Mouse (Mus musculus): ENCODE measurements around the gene Gfod1. TPM values are rescaled to one million over a fixed set of nuclear protein-coding genes. Genes with fewer than 3 reads are reported as not detected.

Gfod1 gene
- polyA plus RNA-seq, 1 experiment from 2014 or later: 1.5 TPM

DNA sequence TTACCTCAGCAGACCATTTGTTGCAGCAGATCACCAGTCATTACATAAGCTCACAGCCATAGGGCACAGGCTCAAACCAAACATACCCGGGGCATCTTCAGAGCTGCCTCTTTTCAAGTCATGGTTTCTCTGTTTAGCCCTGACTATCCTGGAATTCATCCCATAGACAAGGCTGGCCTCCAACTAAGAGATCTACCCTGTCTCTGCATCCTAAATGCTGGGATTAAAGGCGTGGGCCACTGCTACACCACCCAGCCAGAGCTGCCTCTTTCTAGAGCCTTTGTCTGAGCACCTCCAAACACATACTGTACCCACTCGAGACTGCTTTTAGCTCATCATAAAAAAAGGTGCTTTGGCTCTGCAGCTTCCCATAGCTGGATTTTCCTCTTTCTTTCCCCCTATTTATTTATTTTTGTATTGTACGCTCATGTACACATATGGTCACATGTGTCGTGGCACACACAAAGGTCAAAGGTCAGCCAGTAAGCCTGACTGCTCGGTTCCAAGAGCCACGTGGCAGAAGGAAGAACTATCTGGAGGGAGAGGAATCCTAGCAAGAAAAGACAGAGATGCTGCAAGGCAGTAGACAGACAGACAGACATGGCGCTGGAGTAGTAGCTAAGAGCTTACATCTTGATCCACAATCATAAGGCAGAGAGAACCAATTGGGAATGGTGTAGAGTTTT is 51.7 kb downstream of the Gfod1 start:
- Histone ChIP-seq H3K9ac (no peak overlapping the region), H3K27ac (no peak overlapping the region), H3K4me3 (no peak overlapping the region), H3K36me3 (no peaks in the 10 kb centered on the region), H3K4me1 (peaks cover 11% of the 10 kb centered on the region; the same call in 1 of the 2 replicates), H3K9me3 (no peaks in the 10 kb centered on the region), H3K27me3 (replicated peaks) (no peaks in the 10 kb centered on the region), H3K4me2 (replicated peaks) (no peak overlapping the region)
- WGBS: 86% methylated on average over 8 of the region's 8 CpGs
- no peak for ATAC-seq (ENCODE audit: low FRiP score, low read depth)

DNA sequence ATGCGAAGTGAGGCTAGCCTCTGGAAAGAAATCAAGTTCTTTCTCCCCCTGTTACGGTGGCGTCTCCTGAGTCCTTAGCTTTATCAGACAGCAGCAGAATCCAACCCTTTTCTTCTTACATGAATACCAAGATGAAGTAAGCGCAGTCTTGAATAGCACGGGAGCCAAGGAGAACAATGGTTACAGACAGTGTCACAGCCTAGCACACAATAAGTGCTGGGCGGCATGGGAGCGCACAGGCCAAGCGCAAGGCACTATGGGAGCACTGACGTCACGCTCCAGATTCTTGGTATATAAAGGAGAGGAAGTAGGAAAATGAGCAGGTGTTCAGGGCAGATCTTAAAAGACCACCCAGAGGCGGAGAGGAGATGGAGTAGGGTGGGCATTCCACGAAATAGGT is 52.6 kb downstream of the Gfod1 start:
- peaks cover 11% of the 10 kb centered on the region; the same call in 1 of the 2 replicates for H3K4me1 ChIP-seq
- H3K27ac ChIP-seq: no peak overlapping the region
- H3K9ac ChIP-seq: no peak overlapping the region
- no peaks in the 10 kb centered on the region for H3K9me3 ChIP-seq
- H3K36me3 ChIP-seq: no peaks in the 10 kb centered on the region
- H3K27me3 ChIP-seq (replicated peaks): no peaks in the 10 kb centered on the region
- H3K4me3 ChIP-seq: no peak overlapping the region
- no peak overlapping the region for H3K4me2 ChIP-seq (replicated peaks)
- no peak for ATAC-seq (ENCODE audit: low FRiP score, low read depth)
- WGBS: 72% methylated on average over 12 of the region's 12 CpGs

DNA sequence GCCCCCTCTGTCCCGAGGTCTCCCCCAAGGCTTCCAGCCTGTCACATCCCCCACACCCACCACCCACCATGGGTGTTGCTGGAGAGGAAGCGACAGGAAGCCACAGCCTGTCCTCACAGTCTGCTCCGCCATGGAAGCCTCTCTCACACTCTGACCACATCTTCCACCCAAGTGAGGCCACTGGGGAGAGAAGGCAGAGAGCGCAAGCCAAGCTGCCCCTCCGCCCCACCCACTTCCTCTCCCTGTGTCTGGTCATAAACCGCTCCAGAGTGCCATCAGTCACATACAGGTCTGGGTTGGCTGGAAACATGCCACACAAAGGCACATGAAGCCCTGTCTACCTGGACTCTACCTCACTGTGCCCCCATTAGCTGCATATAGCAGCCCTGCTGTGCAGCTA is 53.3 kb downstream of the Gfod1 start:
- no peak overlapping the region for H3K27ac ChIP-seq

DNA sequence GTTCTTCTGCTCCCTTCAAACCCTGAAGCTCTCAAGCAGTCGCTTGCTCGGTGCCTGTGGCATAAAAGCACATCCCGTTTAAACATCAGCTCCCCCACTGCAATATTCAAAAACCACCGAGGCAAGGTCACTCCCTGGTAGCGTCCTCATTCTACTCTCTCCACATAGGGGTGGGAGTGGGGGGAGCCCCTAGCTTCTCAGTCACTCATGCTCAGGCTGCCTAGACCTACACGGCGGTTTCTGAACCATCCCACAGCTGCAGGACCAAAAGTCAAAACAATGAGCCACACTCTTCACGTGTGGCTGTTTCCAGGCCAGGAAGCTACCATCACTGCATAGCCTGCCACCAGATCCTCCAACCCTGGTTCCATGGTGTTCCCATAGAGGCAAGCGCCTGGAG is 53.9 kb downstream of the Gfod1 start:
- H3K4me2 ChIP-seq (replicated peaks): no peak overlapping the region
- no peak overlapping the region for H3K9ac ChIP-seq
- WGBS: 82% methylated on average over 9 of the region's 9 CpGs
- no peaks in the 10 kb centered on the region for H3K36me3 ChIP-seq
- peaks cover 11% of the 10 kb centered on the region; the same call in 1 of the 2 replicates for H3K4me1 ChIP-seq
- H3K27me3 ChIP-seq (replicated peaks): no peaks in the 10 kb centered on the region
- ATAC-seq (ENCODE audit: low FRiP score, low read depth): no peak
- H3K9me3 ChIP-seq: no peaks in the 10 kb centered on the region
- H3K4me3 ChIP-seq: no peak overlapping the region
- no peak overlapping the region for H3K27ac ChIP-seq

More for the DNA sequence above, 53.3 kb downstream of the Gfod1 start:
- H3K4me1 ChIP-seq: peaks cover 11% of the 10 kb centered on the region; the same call in 1 of the 2 replicates
- no peak overlapping the region for H3K9ac ChIP-seq
- no peaks in the 10 kb centered on the region for H3K27me3 ChIP-seq (replicated peaks)
- ATAC-seq (ENCODE audit: low FRiP score, low read depth): no peak
- no peak overlapping the region for H3K4me3 ChIP-seq
- WGBS: 79% methylated on average over 6 of the region's 6 CpGs
- H3K9me3 ChIP-seq: no peaks in the 10 kb centered on the region
- H3K4me2 ChIP-seq (replicated peaks): no peak overlapping the region
- H3K36me3 ChIP-seq: no peaks in the 10 kb centered on the region

DNA sequence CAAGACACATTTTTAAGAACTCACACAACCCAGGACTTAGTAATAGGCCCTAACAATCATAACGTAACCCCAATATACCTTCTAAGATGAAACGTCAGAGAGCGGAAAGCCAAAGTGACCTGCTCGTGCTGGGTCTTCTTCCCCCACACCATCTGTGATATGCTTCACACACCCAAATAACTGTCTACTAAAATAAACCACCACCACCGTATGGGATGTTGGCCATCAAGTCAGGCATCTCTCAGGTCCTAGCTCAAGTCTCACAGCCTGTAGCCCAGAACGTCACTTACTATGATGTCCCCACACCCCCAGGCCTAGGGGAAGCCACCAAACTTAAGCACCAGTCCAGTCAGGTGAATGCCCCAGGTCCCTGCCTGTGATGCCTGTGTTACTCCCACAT is 55.6 kb downstream of the Gfod1 start:
- no peak overlapping the region for H3K4me2 ChIP-seq (replicated peaks)
- H3K36me3 ChIP-seq: no peaks in the 10 kb centered on the region
- WGBS: 85% methylated on average over 6 of the region's 6 CpGs
- H3K27me3 ChIP-seq (replicated peaks): no peaks in the 10 kb centered on the region
- H3K4me1 ChIP-seq: peaks cover 11% of the 10 kb centered on the region; the same call in 1 of the 2 replicates
- no peak overlapping the region for H3K27ac ChIP-seq
- H3K4me3 ChIP-seq: no peak overlapping the region
- H3K9me3 ChIP-seq: no peaks in the 10 kb centered on the region
- no peak for ATAC-seq (ENCODE audit: low FRiP score, low read depth)
- no peak overlapping the region for H3K9ac ChIP-seq

- H3K4me1 ChIP-seq: peaks cover 11% of the 10 kb centered on the region; the same call in 1 of the 2 replicates
- no peaks in the 10 kb centered on the region for H3K9me3 ChIP-seq
- no peak for ATAC-seq (ENCODE audit: low FRiP score, low read depth)
- no peak overlapping the region for H3K9ac ChIP-seq
- WGBS: 88% methylated on average over 4 of the region's 4 CpGs
- no peak overlapping the region for H3K27ac ChIP-seq
- no peak overlapping the region for H3K4me2 ChIP-seq (replicated peaks)
- no peaks in the 10 kb centered on the region for H3K36me3 ChIP-seq
- no peak overlapping the region for H3K4me3 ChIP-seq
- H3K27me3 ChIP-seq (replicated peaks): no peaks in the 10 kb centered on the region
Measured at GRCm38 (mm10) chr13:43246876-43247275, 57.1 kb downstream of the Gfod1 start.

- no peak overlapping the region for H3K4me3 ChIP-seq
- no peaks in the 10 kb centered on the region for H3K9me3 ChIP-seq
- H3K27ac ChIP-seq: no peak overlapping the region
- no peaks in the 10 kb centered on the region for H3K36me3 ChIP-seq
- H3K4me2 ChIP-seq (replicated peaks): no peak overlapping the region
- H3K9ac ChIP-seq: no peak overlapping the region
- 69% methylated on average over 7 of the region's 7 CpGs for WGBS
- no peak for ATAC-seq (ENCODE audit: low FRiP score, low read depth)
- H3K27me3 ChIP-seq (replicated peaks): no peaks in the 10 kb centered on the region
- 0 out of 2 replicates have a peak, but pooled peaks cover 6% of the 10 kb centered on the region for H3K4me1 ChIP-seq
Measured at GRCm38 (mm10) chr13:43243793-43244192, 60.2 kb downstream of the Gfod1 start.

DNA sequence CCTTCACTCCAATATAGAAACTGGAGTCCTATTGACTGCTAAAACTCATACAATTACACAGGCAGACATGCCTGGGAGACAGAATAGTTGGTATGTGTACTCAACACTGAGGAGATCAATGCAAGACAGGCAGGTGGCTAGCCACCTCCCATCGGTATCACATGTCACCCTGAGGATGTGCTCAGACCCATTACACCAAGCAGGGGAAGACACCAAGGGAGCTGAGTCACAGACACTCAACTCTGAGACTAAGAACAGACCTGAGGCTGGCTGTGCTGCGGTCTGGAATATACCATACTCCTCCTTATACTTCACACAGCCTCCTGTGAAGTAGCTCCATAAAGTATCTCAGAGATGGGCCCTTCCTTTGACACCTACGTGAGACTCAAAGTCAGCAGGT is 60.7 kb downstream of the Gfod1 start:
- Histone ChIP-seq H3K9me3 (no peaks in the 10 kb centered on the region), H3K36me3 (no peaks in the 10 kb centered on the region), H3K4me1 (0 out of 2 replicates have a peak, but pooled peaks cover 6% of the 10 kb centered on the region), H3K4me2 (replicated peaks) (no peak overlapping the region), H3K9ac (no peak overlapping the region), H3K4me3 (no peak overlapping the region), H3K27me3 (replicated peaks) (no peaks in the 10 kb centered on the region), H3K27ac (no peak overlapping the region)
- ATAC-seq (ENCODE audit: low FRiP score, low read depth): no peak
- 88% methylated on average over 3 of the region's 3 CpGs for WGBS

DNA sequence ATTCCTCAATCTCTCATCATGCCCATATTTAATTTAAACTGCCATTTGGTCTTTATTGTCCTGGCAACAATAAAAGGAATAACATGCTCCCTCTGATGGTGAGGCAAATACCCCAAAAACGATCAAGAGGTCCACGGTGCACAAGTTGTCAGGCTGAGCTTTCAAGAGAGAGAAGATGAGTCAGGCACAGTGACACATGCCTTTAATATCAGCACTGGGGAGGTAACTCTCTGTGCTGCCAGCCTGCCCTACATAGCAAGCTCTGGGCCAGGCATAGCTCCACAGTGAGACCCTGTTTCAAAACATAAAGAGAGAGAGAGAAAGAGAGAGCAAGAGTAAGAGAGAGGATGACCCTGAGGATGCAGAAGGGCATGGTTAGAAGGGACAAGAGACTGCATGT is 62.2 kb downstream of the Gfod1 start:
- no peak overlapping the region for H3K4me3 ChIP-seq
- 0 out of 2 replicates have a peak, but pooled peaks cover 6% of the 10 kb centered on the region for H3K4me1 ChIP-seq
- H3K4me2 ChIP-seq (replicated peaks): no peak overlapping the region
- ATAC-seq (ENCODE audit: low FRiP score, low read depth): no peak
- no peaks in the 10 kb centered on the region for H3K27me3 ChIP-seq (replicated peaks)
- H3K27ac ChIP-seq: no peak overlapping the region
- no peaks in the 10 kb centered on the region for H3K36me3 ChIP-seq
- no peaks in the 10 kb centered on the region for H3K9me3 ChIP-seq
- H3K9ac ChIP-seq: no peak overlapping the region
- 85% methylated on average over 2 of the region's 2 CpGs for WGBS

DNA sequence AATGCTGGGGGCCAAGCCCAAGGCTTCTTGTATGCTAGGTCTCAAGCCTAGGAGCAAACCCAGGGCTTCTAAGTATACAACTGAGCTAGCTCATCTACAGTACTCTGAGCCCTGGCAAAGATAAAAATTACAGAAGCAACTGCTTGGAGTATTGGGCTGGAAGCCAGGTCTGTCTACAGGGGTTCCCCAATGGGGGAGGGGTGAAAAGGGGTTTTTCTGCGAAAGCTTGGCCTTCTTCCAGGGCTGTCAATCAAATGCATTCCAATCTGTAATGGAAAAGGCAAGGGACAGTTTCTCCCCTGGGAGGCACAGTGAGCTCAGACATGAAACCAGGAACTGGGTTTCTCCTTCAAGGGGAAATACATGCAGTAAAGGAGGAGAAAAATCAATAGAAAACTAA is 62.9 kb downstream of the Gfod1 start:
- H3K9ac ChIP-seq: no peak overlapping the region
- no peaks in the 10 kb centered on the region for H3K9me3 ChIP-seq
- H3K4me2 ChIP-seq (replicated peaks): no peak overlapping the region
- H3K4me1 ChIP-seq: 0 out of 2 replicates have a peak, but pooled peaks cover 6% of the 10 kb centered on the region
- H3K27me3 ChIP-seq (replicated peaks): no peaks in the 10 kb centered on the region
- ATAC-seq (ENCODE audit: low FRiP score, low read depth): no peak
- WGBS: 50% methylated on average over 1 of the region's 1 CpGs
- H3K27ac ChIP-seq: no peak overlapping the region
- no peaks in the 10 kb centered on the region for H3K36me3 ChIP-seq
- no peak overlapping the region for H3K4me3 ChIP-seq

GRCm38 (mm10) chr13:43239790-43240216 is 64.2 kb downstream of the Gfod1 start:
- WGBS: 90% methylated on average over 11 of the region's 11 CpGs
- Histone ChIP-seq H3K9ac (no peak overlapping the region), H3K27me3 (replicated peaks) (no peaks in the 10 kb centered on the region), H3K36me3 (no peaks in the 10 kb centered on the region), H3K27ac (no peak overlapping the region), H3K4me2 (replicated peaks) (no peak overlapping the region), H3K4me1 (peaks cover 14% of the 10 kb centered on the region; the same call in 1 of the 2 replicates), H3K4me3 (no peak overlapping the region), H3K9me3 (no peaks in the 10 kb centered on the region)
- no peak for ATAC-seq (ENCODE audit: low FRiP score, low read depth)

GRCm38 (mm10) chr13:43236630-43237029 is 67.3 kb downstream of the Gfod1 start:
- WGBS: 88% methylated on average over 6 of the region's 6 CpGs
- no peak overlapping the region for H3K27ac ChIP-seq
- ATAC-seq (ENCODE audit: low FRiP score, low read depth): no peak

GRCm38 (mm10) chr13:43235982-43236381 is 68.0 kb downstream of the Gfod1 start:
- no peaks in the 10 kb centered on the region for H3K27me3 ChIP-seq (replicated peaks)
- H3K9ac ChIP-seq: no peak overlapping the region
- no peak overlapping the region for H3K27ac ChIP-seq
- H3K9me3 ChIP-seq: no peaks in the 10 kb centered on the region
- H3K4me3 ChIP-seq: no peak overlapping the region
- no peak overlapping the region for H3K4me2 ChIP-seq (replicated peaks)
- ATAC-seq (ENCODE audit: low FRiP score, low read depth): no peak
- 85% methylated on average over 4 of the region's 4 CpGs for WGBS
- H3K4me1 ChIP-seq: peaks cover 15% of the 10 kb centered on the region; the same call in 1 of the 2 replicates
- no peaks in the 10 kb centered on the region for H3K36me3 ChIP-seq

More at GRCm38 (mm10) chr13:43236630-43237029, 67.3 kb downstream of the Gfod1 start:
- no peak overlapping the region for H3K4me2 ChIP-seq (replicated peaks)
- no peaks in the 10 kb centered on the region for H3K27me3 ChIP-seq (replicated peaks)
- H3K9me3 ChIP-seq: no peaks in the 10 kb centered on the region
- H3K9ac ChIP-seq: no peak overlapping the region
- peaks cover 21% of the 10 kb centered on the region; the same call in 1 of the 2 replicates for H3K4me1 ChIP-seq
- no peak overlapping the region for H3K4me3 ChIP-seq
- H3K36me3 ChIP-seq: no peaks in the 10 kb centered on the region

Measured in neural tube, embryonic 12.5 days (tissue).